Mouse (Mus musculus) thymus, postnatal 36 days (tissue): ENCODE measurements around the gene Olfr1311.
"Not testable (repeated sequence)": the region's sequence is repeated elsewhere in the genome, so short reads cannot be mapped to it uniquely, and the experiment has no call there.

Experiments used
- DNase-seq, 2 experiments: peaks; one replicate each; pipeline ENCODE4 v3.0.0; 2022; ENCODE audit warnings: mixed read lengths in 2 of 2

Olfr1311 gene

DNA sequence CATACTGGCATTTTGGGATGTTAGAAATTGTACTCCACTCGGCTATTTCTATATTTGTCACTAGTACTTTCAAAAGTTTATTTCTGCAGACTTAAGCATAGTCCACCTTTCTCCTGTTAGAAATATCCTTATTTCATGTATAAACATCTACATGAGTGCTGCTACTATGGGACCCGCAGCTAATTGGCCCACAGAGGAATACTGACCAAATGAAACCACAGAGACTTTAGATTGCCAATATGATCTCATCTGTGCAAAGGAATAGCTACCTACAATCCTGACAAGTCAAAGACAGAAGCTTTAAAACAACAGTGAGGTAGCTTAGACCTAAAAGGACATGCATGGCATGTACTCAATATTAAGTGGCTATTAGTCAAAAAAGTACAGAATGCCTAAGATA is at the start of gene Olfr1311:
Olfr1311 (minus strand) TSS at position 101 of the 400 bp plus-strand sequence.
- no peak for DNase-seq

DNA sequence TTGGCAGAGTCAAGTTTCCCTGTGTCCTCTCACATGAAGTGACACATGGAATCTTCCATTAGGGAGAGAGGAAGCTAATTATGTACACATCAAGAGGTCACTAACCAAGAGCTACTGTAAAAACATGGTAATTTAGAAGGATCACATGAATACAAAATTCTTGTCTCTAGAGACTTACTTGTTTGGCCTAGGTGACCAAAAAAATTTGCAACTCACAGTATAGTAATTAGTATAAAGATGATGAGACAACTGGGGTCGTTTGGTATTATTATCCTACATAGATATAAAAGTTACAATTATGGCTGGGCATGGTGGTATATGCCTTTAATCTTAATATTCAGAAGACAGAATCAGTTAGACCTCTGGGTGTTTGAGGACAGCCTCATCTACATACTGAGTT is 25.9 kb upstream of the Olfr1311 start, which contains the start of gene Olfr1312:
Olfr1312 (minus strand) TSS at position 101 of the 400 bp plus-strand sequence.
- no peak for DNase-seq

DNA sequence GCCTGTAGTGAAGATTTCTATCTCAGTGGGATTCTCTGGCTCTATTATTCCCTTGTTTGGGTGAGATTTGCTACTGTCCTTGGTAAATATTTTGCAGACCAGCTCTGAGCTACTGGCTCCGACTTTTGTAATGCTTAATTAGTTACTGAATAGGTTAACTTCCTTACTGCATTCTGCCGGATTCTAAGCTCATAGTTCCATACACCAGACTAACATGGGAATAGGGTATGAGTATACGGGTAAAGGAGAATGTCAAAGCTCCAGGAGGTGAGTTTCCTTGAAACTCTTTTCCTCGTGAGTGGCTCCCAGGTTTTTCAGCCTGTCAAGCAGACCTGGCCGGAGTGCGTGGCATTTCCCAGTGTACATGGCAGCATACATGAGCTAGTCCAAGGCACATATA is 2.8 kb upstream of the Olfr1311 start:
- DNase-seq, result not testable (repeated sequence)

DNA sequence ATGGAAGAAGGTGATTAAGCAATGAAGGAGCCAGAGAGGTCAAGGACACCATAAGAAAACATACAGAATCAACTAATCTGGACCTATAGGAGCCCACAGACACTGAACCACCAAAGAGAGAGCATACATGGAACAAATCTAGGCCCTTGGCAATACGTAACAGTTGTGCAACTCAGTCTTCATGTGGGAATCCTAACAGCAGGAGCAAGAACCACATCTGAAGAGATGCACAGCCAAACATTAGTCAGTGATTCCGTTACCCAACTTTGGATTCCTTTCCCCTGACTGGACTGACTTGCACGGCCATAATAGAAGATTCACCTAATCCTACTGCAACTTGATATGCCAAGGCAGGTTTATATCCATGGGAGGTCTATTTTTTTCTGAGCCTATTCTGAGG is 9.3 kb downstream of the Olfr1311 start:
- DNase-seq, result no peak

DNA sequence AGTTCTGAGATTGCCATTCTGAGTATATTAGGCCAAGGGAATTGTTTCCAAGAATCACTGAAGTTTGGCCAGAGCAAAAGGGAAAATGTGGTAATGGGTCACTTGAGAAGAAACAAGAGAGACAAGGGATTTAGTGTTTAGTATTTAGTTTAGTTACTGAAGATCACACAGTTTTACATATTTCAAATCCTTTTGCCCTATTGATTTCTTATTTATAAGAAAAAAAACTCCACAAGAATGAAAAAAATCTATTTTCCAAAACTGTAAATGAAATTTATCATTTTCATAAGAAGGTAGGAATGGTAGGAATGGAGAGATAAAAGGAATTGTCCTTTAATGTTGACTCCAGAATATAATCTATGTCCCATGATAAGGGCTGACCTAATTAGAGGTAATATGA is 11.6 kb downstream of the Olfr1311 start, which contains the start of gene Olfr1310:
Olfr1310 (minus strand) TSS at position 101 of the 400 bp plus-strand sequence.
- DNase-seq, result no peak

DNA sequence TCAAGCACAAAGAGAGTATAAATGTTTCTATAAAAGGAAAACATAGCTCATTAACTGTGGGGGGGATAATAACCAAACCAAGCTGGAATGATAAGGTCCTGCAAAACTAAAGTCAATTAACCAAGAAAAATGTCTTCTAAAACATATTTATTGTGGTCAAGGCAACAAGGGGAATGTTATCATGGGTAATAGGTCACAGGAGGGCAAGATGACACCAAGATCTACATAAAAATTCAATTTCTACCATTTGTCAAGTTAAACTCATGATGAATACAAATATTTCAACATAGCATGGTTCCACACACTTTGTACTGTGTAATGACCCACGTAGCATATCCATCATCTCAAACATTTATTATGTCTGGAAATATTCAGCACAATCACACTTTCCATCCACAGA is 34.0 kb downstream of the Olfr1311 start, which contains the start of gene Olfr1309:
Olfr1309 (minus strand) TSS at position 101 of the 400 bp plus-strand sequence.
- DNase-seq, result no peak
